Mouse (Mus musculus): Measurements from ENCODE around the gene Gnb5.

- TF ChIP-seq CTCF (IDR thresholded peaks at IDR 0.05; ENCODE audit: control insufficient read depth, insufficient read depth, insufficient replicate concordance, low read depth, low read length) (no peak), POLR2A (IDR thresholded peaks at IDR 0.05; ENCODE audit: control insufficient read depth, low read depth, low read length) (no peak)
These were observed 44.7 kb upstream of the Gnb5 start for GRCm38 (mm10) chr9:75261332-75261872.
